Mouse (Mus musculus) cerebellum, adult 2 months (tissue): Measurements from ENCODE around the gene Dscam.

ENCODE experiments used
- CTCF ChIP-seq: fragments of 200-500 bp; IDR thresholded peaks from 2 replicates; pipeline ENCODE4 v1.5.1; 2011; ENCODE audit warnings: low read depth, mild to moderate bottlenecking, control low read depth, low read length, moderate library complexity, borderline replicate concordance; ENCODE audit not compliant: insufficient read depth
- POLR2A ChIP-seq: fragments of 200-500 bp; IDR thresholded peaks from 2 replicates; pipeline ENCODE4 v1.6.1; 2011; ENCODE audit warnings: low read length, control low read depth, borderline replicate concordance; ENCODE audit not compliant: insufficient read depth

DNA sequence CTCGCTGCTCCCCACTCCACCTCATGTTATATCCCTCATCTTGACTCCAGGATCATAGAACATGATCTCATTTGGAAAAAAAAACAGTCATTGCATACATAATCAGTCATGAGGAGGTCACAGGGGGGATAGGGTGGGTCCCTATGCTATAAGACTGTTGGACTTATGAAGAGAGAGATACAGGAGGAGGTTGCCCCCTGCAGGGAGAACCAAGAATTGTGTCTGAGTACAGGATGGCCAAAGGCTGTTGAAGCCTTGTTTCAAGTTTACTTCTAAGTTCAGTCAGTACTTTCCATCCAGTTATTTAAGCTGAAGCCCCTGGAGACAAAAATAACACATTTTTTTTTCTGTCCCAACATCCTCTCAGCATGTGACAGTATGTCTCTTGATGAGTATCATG lies 559.7 kb downstream of the Dscam start:
- no peak for TF ChIP-seq CTCF
- no peak for TF ChIP-seq POLR2A
